Mouse (Mus musculus) fat pad, adult 2 months (tissue): Measurements from ENCODE around the gene Xpc.

Source experiments
- DNase-seq: peaks from one replicate; pipeline ENCODE4 v3.0.0-alpha.2; 2011; ENCODE audit warnings: low read depth, low spot score; ENCODE audit errors: extremely low read depth

Gene Xpc

DNA sequence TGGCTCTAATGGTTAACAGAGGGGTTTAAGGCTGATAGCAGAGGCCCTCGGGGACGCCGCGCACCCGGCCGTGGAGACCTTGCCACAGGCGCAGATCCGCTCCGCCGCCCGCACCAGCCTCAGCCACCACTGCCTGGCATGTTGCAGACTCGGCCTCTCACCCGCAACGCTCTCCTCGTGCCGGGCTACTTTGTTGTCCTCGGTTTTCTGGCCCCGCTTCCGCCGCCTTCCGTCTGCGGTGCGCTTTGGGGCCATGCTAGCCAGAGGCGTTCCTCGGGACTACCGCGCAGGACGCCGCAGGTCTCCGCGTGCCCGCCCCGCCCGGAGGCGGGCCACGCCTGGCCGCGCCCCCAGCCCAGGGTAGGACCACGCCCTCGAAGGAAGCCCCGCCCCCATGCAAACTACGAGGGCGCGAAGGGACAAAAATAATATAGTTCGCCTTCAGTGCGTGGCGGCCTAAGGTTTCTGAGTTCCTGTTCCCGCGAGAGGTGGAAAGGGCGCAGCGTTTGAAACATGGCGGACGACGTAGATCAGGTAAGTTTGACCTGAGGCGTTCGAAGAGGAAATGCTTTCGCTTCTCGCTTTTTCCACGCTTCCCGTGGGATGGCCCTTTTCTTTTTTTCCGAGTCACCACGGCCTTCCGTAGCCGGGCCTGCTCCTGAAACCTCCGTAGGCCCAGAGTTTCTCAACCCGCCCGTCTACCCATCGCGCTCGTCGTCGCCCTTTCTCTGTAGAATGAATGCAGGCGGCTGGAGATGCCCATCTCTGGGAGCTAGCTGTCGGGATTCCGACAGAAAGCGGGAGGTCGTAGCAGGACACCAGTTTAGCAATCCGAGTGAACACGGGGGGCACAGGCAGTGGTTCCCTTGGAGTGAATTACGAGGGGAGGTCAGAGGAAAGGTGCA is at the start of gene Xpc, which contains the start of gene Lsm3:
Xpc (minus strand) TSS at position 344 of the 905 bp plus-strand sequence.
Lsm3 (plus strand) TSS at position 384 of the 905 bp plus-strand sequence.
- peak; percentile 56 for DNase-seq

GRCm38 (mm10) chr6:91563031-91563430 is 47.3 kb upstream of the Xpc start:
- no peak for DNase-seq

DNA sequence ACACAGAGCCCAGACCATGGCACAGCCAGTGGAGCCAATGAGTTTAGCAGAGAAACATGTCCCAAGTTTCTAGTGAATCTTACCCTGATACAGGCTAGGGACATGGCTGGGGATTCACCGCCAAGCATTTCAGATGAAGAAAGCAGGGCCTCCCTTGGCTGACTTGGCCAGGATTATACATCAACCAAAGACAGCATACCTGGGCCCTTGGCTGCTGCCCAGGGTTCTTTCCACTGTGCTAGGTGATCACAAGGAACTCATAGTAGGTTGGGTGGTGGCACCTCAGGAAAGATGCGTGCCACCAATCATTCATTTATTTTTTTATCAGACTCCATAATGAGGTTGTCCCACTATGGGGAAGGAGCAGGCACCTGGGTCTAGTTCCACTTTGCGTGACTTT is 44.5 kb upstream of the Xpc start:
- no peak for DNase-seq

DNA sequence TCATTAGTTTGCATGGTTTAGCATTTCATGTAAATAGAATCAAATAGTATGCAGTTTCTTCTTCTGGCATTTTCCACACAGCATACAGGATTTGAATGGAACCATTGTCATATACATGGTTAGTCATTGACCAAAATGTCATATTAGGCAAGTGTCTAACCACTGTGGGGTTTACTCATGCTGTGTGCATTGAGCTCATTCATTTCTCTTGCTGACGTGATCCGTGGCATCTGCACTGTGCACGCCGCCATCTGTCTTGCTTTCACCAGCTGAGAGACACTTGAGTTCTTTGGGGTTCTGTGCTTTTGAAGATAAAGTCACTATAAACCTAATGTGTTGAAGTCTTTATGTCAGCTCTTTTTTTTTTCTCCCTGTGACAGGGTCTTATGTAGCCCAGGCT is 43.7 kb upstream of the Xpc start:
- DNase-seq: no peak

DNA sequence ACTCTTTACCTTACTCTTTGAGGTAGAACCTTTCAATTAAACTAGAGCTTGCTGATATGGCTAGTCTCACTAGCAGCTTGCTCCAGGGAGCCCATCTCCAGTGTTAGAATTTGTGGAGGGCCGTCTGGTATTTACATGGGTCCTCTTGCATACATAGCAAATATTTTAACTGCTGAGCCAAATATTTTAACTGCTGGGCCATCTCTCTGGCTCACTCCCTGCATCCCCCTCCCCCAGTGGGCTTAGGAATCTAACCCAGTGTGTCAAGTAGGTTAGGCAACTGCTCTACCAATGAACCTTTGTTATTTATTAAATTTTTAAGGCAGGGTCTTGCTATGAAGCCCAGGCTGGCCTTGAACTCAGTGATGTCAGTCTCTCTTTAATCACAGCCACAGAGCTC is 42.9 kb upstream of the Xpc start:
- no peak for DNase-seq

DNA sequence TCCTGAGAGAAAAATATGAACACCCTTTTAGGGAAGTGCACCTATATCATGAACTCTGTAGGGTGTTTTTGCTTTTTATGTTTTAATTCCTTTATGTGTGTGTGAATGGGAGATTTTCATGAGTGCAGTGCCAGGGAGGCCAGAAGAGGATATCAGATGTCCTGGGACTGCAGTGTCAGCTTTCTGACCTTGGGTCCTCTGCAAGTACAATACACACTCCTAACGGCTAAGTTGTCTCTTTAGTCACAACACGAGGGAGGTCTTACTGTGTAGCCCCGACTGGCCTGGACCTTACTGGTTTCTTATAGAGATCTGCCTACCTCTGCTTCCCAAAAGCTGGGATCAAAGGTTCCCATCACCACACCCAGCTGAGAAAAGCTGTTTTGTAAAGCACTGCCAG is 37.0 kb upstream of the Xpc start:
- no peak for DNase-seq

- no peak for DNase-seq
Measured at GRCm38 (mm10) chr6:91551671-91552070, 36.0 kb upstream of the Xpc start.

DNA sequence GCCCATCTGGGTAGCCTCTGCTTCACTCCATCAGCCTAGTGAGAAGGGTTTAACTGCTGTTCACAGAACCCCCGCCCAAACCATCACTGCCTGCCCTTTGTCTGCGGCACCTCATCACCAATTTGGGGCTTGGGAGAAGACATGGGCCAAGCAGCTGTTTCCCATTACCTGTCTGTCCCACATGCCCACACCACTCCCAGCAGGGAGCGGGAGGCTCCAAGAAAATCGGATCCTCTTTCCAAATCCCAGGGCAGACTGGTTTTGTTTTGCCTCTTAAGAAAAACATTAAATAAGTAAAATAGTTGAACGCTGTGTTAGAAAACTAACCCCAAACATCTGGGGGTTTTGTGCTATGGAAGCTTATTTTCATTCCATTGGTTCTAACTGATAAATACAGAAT is 33.9 kb upstream of the Xpc start:
- no peak for DNase-seq

GRCm38 (mm10) chr6:91547313-91547712 is 31.6 kb upstream of the Xpc start:
- DNase-seq: no peak

DNA sequence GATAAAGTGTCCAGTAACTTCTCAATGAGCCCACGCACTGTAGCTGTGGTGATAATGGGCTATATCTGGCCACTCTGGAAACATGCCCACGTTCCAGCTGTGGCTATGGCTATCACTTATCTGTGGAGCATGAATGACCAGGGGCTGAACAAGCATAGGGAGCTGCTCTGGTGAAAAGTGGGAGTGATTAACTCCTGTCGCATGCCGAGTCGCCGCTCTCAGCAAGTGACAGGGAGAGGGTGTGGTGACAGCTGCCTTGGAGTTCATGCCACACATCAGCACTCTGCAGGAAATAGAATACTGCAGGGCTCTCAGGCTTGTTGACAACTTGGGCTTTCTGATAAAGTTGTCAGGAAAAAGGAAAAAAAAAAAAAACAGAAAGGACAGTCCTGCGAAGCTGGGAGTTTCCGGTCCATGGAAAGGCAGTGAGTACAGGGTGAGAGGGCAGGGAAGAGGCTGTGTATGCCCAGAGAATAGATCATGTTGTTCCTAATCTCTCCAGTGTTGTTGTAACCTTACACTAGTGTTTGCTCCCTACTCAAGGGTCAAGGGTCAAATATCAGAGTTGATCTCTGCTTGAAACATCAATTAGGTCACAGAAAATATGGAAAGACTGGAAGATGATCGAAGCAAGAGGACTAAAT is 30.7 kb upstream of the Xpc start:
- DNase-seq: no peak

DNA sequence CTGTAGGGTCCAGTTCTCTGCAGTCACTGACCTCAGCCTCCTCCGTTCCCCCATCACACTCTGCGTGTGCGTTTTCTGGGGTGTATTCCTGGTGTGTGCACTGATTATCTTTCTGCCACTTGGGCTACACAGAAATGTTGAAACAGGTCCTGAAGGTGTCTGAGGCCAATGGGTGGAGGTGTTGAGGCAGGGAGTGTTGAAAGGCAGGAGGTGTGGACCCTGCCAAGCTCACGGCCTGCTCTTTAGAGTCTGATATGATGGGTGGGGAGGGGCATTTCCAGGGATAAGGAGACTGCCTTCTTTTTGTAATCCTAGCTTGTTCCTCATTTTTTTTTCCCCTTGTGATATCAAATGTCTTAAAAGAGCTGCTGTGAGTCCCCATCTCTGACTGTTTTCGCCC is 27.4 kb upstream of the Xpc start:
- DNase-seq: no peak

GRCm38 (mm10) chr6:91541276-91541675 is 25.6 kb upstream of the Xpc start:
- DNase-seq: no peak

DNA sequence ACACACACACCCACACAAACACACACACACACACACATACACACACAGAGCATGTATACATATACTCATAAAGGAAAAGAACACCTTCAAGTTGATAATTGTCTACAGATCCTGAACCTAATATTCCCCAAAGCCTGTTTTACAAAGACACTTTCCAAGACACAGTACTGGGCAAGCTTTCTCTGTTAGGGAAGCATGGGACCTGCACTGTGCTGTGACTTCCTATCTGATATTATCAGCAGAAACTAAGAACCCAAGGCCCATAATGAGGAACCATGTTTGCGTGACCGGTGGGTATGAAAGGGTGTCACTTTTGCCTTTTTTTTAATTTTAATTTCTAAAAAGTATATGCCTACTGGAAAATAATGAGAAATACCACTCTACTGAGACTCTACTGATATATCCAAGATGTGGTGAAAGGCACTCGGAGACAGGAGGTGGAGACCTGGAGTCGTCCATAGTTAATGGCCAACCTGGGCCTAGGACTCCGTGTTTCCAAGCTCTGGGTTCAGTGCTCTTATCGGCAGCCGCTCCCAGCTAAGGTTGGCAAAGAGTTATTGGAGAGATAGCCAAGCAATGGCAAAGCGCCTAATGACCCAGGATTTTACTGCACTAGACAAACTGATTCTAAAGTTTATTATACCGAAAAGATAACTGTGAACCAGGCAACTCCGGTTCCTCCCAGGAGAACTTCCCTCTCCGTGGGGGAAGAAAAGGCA is 20.5 kb upstream of the Xpc start:
- no peak for DNase-seq

- DNase-seq: no peak
Measured at GRCm38 (mm10) chr6:91535231-91535630, 19.5 kb upstream of the Xpc start.

DNA sequence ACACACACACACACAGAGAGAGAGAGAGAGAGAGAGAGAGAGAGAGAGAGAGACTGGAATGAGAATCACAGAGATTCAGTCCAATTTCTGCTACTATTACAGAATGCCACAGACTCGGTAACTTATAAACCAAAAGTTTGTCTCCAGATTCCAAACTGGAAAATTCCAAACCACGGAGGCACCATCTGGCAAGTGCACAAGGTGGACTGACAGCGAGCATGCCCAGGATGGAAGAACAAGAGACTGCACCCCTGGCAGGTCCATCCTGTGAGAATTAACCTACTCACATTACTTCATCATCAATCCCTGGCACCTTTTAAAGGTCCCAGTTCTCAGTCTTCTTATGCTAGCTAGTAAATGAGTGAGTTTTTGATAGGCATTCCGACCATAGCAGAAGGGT is 18.6 kb upstream of the Xpc start:
- DNase-seq: no peak

DNA sequence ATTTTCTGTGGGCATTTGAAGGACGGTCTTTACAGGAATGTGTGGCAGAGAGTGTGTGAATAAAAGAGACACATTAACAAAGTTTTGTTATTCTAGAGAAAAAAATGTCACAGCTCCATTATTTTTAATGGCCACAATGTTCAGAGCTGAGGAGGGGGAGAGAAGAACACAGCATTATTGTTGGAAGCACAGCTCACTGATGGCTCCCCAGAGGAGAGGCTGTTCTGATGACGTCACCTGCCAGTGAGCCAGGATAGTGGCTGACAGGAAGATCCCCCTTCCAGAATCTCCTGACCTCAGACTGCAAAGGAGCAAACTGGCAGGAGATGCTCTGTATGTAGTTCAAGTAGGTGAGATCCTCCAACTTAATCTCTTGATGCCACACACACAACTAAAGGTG is 18.1 kb upstream of the Xpc start:
- DNase-seq: no peak

DNA sequence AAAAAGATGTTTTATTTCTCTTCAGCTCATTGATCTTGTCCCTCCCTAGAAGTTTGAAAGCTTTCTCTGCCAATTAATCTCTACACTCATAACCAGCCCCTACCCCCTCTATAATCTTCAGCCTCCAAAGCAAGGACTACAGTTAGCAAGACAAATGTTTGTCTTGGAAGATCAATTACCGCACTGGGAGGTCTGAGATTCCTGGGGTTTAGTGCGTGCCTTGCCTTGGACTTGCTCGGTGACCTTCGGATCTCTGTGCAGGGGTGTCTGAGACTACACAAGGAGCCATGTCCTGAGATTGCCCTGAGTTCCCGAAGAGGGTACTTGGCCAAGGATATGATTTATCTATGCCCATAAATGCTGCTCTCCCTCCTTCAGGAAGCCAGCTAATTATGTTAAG is 17.7 kb upstream of the Xpc start:
- no peak for DNase-seq

DNA sequence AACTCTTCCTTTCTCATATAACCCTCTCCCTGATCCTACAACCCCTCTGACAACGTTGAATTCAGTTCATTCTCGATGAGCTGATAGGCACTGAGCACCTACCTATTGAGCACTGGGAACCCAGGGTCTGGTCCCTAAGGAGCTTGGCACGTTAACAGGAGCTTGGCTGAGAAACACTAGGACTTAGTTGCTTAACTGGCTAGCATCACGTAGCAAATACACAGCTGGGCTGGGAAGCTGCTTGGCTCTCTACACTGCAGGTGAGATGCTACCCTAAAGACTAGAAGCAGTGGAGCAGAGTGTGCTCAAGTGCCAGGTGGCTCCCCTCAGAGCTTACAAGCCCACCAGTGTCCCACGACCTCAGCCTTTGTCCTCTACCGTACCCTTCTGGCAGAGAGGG is 17.0 kb upstream of the Xpc start:
- DNase-seq: no peak

GRCm38 (mm10) chr6:91531276-91531675 is 15.6 kb upstream of the Xpc start:
- DNase-seq: no peak

- DNase-seq: no peak
Measured at GRCm38 (mm10) chr6:91530673-91531072, 15.0 kb upstream of the Xpc start.

GRCm38 (mm10) chr6:91528265-91528664 is 12.6 kb upstream of the Xpc start:
- no peak for DNase-seq
